Mouse (Mus musculus) liver, postnatal 0 days (tissue): Measurements from ENCODE around the gene Trim41. TPM values are rescaled to one million over a fixed set of nuclear protein-coding genes. Genes with fewer than 3 reads are reported as not detected.
A peak's percentile ranks its signal among the peaks of the same experiment; 100 is the strongest.

Experiments used
- ATAC-seq: fragments of 200-750 bp; cut with Nextera tagmentation; 2 replicates; pipeline ENCODE4 v1.8.0; 2017; ENCODE audit warnings: mild to moderate bottlenecking, moderate library complexity
- DNase-seq: peaks from one replicate; pipeline ENCODE4 v3.0.0-alpha.2; 2016
- H3K27ac ChIP-seq: fragments of 300-500 bp; sonication (generic); 2 replicates; pipeline ENCODE4 v1.5.1; 2014; ENCODE audit warnings: antibody characterized with exemption, moderate library complexity, mild to moderate bottlenecking, low read depth
- H3K27me3 ChIP-seq: fragments of 300-500 bp; sonication (generic); 2 replicates; pipeline ENCODE4 v1.6.1; 2014; ENCODE audit warnings: low read length, control low read depth, mixed read lengths; ENCODE audit not compliant: insufficient read depth
- H3K36me3 ChIP-seq: fragments of 300-500 bp; sonication (generic); replicated peaks from 2 replicates; pipeline ENCODE4 v1.6.1; 2014; ENCODE audit warnings: mild to moderate bottlenecking, control low read depth, low read length, moderate library complexity, mixed read lengths; ENCODE audit not compliant: insufficient read depth
- H3K4me1 ChIP-seq: fragments of 300-500 bp; sonication (generic); 2 replicates; pipeline ENCODE4 v1.6.1; 2014; ENCODE audit warnings: antibody characterized with exemption, mild to moderate bottlenecking, control low read depth; ENCODE audit not compliant: insufficient read depth
- H3K4me2 ChIP-seq: fragments of 300-500 bp; sonication (generic); 2 replicates; pipeline ENCODE4 v1.6.1; 2014; ENCODE audit warnings: low read depth, mild to moderate bottlenecking, low read length, moderate library complexity, mixed read lengths
- H3K4me3 ChIP-seq: fragments of 300-500 bp; sonication (generic); 2 replicates; pipeline ENCODE4 v1.5.1; 2014; ENCODE audit warnings: low read depth, low read length
- H3K9ac ChIP-seq: fragments of 300-500 bp; sonication (generic); replicated peaks from 2 replicates; pipeline ENCODE4 v1.6.1; 2014; ENCODE audit warnings: mild to moderate bottlenecking, moderate library complexity
- H3K9me3 ChIP-seq: fragments of 300-500 bp; sonication (generic); 2 replicates; pipeline ENCODE4 v1.6.1; 2016; ENCODE audit warnings: mild to moderate bottlenecking, control low read depth, low read length, mixed read lengths
- CTCF ChIP-seq: sonication (generic); IDR thresholded peaks from 2 replicates; pipeline ENCODE4 v1.5.1; 2016; ENCODE audit warnings: antibody characterized with exemption, low read depth
- EP300 ChIP-seq: IDR thresholded peaks from 2 replicates; pipeline ENCODE4 v1.6.1; 2016; ENCODE audit warnings: antibody characterized with exemption, low read depth, mild to moderate bottlenecking
- WGBS: fragments of 180-500 bp; shearing (Covaris S2); extraction: QIAGEN DNeasy Blood & Tissue Kit; methylation state at CpG from one replicate; pipeline ENCODE4 v1.1.7; 2014; ENCODE audit not compliant: insufficient replicate concordance; 5-methylcytosine and 5-hydroxymethylcytosine counted together
- polyA plus RNA-seq: library from polyadenylated mRNA; unstranded; fragments of >200 nt; fragmentation: Nextera tagmentation; extraction: Ambion mirVana; gene quantifications from 2 replicates; pipeline ENCODE4 v1.2.1, GENCODE M21; 2015

The Trim41 gene
- polyA plus RNA-seq, 1 experiment from 2014 or later = 2.3 TPM

DNA sequence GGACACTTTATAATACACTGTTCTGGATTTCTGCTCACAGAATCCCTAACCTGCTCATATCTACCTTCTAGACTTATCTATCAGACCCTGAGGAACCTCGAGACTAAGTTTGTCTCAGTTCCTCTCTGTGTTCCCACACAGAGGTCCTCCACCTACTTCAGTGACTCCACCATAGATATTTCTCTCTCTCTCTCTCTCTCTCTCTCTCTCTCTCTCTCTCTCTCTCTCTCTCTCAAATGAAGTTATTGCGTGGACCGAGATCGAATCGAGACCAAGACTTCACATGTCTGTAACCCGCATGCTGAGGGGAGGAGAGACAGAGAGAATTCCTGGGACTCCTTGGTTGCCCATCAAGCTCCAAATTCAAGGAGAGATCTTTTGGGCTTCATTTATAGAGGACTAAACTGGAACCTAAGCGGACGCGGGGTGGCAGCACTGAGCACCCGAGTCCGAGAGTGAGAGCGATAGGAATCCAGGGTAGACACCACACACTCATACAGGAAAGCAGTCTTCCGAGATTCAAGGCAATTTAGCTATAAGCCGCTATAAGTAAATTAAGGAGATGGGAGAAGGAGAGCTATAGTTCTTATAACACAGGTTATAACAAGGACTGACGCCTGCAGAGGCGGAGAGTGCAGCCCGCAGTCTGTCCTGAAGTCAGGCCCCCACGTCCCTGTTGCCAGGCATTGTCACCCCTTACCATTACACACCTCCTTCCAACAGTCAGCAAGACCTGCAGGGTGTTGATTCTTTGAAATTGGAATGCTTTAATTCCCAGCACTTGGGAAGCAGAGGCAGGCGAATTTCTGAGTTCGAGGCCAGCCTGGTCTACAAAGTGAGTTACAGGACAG lies 27.0 kb downstream of the Trim41 start:
- Histone ChIP-seq H3K9ac (no peak overlapping the region), H3K36me3 (no peaks in the 10 kb centered on the region), H3K27ac (no peak overlapping the region), H3K27me3 (no peaks in the 10 kb centered on the region), H3K4me3 (peak overlapping the region; percentile 24), H3K4me1 (peaks cover 5% of the 10 kb centered on the region), H3K9me3 (no peaks in the 10 kb centered on the region), H3K4me2 (peak overlapping the region; percentile 60)
- ATAC-seq = peak; percentile 62
- WGBS = 15% methylated on average over 20 of the region's 20 CpGs
- peak; percentile 87 for DNase-seq
- TF ChIP-seq CTCF (peak; percentile 94), EP300 (no peak)

GRCm38 (mm10) chr11:48789215-48789614 lies 27.9 kb downstream of the Trim41 start:
- WGBS = 84% methylated on average over 5 of the region's 5 CpGs
- no peak overlapping the region for H3K27ac ChIP-seq
- no peaks in the 10 kb centered on the region for H3K27me3 ChIP-seq
- DNase-seq = no peak
- ATAC-seq = no peak
- no peak overlapping the region; the same call in 1 of the 2 replicates for H3K4me2 ChIP-seq
- H3K4me3 ChIP-seq = no peak overlapping the region
- no peak overlapping the region for H3K9ac ChIP-seq
- no peaks in the 10 kb centered on the region for H3K9me3 ChIP-seq
- peaks cover 5% of the 10 kb centered on the region for H3K4me1 ChIP-seq
- H3K36me3 ChIP-seq = no peaks in the 10 kb centered on the region
- TF ChIP-seq EP300 (no peak), CTCF (no peak)

- ATAC-seq = peak; percentile 55
- Histone ChIP-seq H3K4me1 (peaks cover 5% of the 10 kb centered on the region), H3K27ac (peak overlapping the region; percentile 36), H3K4me2 (peak overlapping the region; percentile 71), H3K9ac (0 out of 2 replicates have a peak overlapping the region, but pooled peaks have one; percentile 5), H3K36me3 (no peaks in the 10 kb centered on the region), H3K4me3 (peak overlapping the region; percentile 41), H3K9me3 (no peaks in the 10 kb centered on the region), H3K27me3 (no peaks in the 10 kb centered on the region)
- TF ChIP-seq EP300 = no peak
- TF ChIP-seq CTCF = peak; percentile 83
- 5% methylated on average over 16 of the region's 16 CpGs for WGBS
- DNase-seq = peak; percentile 82
Measured at GRCm38 (mm10) chr11:48788311-48789089, 28.7 kb downstream of the Trim41 start.

- peak; percentile 83 for ATAC-seq
- 41% methylated on average over 10 of the region's 10 CpGs for WGBS
- Histone ChIP-seq H3K4me3 (peak overlapping the region; percentile 41), H3K4me1 (peaks cover 5% of the 10 kb centered on the region), H3K27me3 (no peaks in the 10 kb centered on the region), H3K9ac (no peak overlapping the region), H3K27ac (0 out of 2 replicates have a peak overlapping the region, but pooled peaks have one; percentile 36), H3K36me3 (no peaks in the 10 kb centered on the region), H3K9me3 (no peaks in the 10 kb centered on the region), H3K4me2 (peak overlapping the region; percentile 71)
- DNase-seq = peak; percentile 74
- no peak for TF ChIP-seq EP300
- TF ChIP-seq CTCF = no peak
Measured at GRCm38 (mm10) chr11:48787455-48788211, 29.5 kb downstream of the Trim41 start.

GRCm38 (mm10) chr11:48782243-48782642 lies 34.9 kb downstream of the Trim41 start:
- Histone ChIP-seq H3K36me3 (no peaks in the 10 kb centered on the region), H3K4me1 (no peaks in the 10 kb centered on the region), H3K4me3 (no peak overlapping the region), H3K4me2 (no peak overlapping the region), H3K9ac (no peak overlapping the region), H3K27ac (no peak overlapping the region), H3K27me3 (no peaks in the 10 kb centered on the region), H3K9me3 (no peaks in the 10 kb centered on the region)
- TF ChIP-seq EP300 (no peak), CTCF (0 out of 2 replicates have a peak, but pooled peaks have one; percentile 25)
- DNase-seq = no peak
- no peak for ATAC-seq
- WGBS = 80% methylated on average over 4 of the region's 4 CpGs

- Histone ChIP-seq H3K9me3 (no peaks in the 10 kb centered on the region), H3K4me1 (no peaks in the 10 kb centered on the region), H3K36me3 (no peaks in the 10 kb centered on the region), H3K4me3 (no peak overlapping the region), H3K27ac (no peak overlapping the region), H3K4me2 (no peak overlapping the region), H3K27me3 (no peaks in the 10 kb centered on the region), H3K9ac (no peak overlapping the region)
- DNase-seq (no peak), ATAC-seq (no peak)
- TF ChIP-seq CTCF (peak; percentile 70), EP300 (no peak)
- 34% methylated on average over 7 of the region's 7 CpGs for WGBS
Measured at GRCm38 (mm10) chr11:48779450-48779849, 37.7 kb downstream of the Trim41 start.
